Mouse (Mus musculus): ENCODE measurements at regions not wholly inside any gene's neighbourhood (a gene's known extent, or its start where the extent isn't known, plus 50 kb on each side); places are given as distances from the start of the nearest gene placed in this dataset.
A peak's percentile ranks its signal among the peaks of the same experiment; 100 is the strongest.
"Not testable (repeated sequence)": the region's sequence is repeated elsewhere in the genome, so short reads cannot be mapped to it uniquely, and the experiment has no call there.

DNA sequence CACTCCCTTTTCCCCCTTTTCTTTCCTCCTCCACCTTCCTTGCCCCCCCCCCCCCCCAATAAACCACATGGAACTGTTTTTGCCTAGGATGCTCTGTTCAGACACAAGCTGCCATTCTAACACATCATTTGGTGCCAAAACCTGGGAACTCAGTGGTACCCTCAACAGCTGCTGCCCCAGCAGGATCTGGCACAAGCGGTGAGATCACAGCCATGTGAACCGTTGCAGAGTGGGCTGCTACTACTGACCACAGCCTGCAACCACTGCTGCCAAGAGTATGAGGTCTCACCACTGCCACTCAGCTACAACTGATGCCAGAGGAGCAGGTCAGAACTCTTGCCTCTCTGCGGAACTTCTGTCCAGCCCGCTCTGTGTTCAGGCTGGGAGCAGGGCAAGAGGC lies 206.2 kb downstream of the Pcsk1 start:
- no peaks in the 10 kb centered on the region for H3K4me1 ChIP-seq
- ATAC-seq: no peak
- no peaks in the 10 kb centered on the region for H3K36me3 ChIP-seq
- H3K9me3 ChIP-seq (replicated peaks): peaks cover 4% of the 10 kb centered on the region; the same call in 1 of the 2 replicates
- H3K9ac ChIP-seq: no peak overlapping the region
- H3K4me3 ChIP-seq: no peak overlapping the region
- no peaks in the 10 kb centered on the region for H3K27me3 ChIP-seq (replicated peaks)
- H3K27ac ChIP-seq: no peak overlapping the region
- 74% methylated on average over 4 of the region's 4 CpGs for WGBS (ENCODE audit: insufficient replicate concordance)
- H3K4me2 ChIP-seq: no peak overlapping the region

DNA sequence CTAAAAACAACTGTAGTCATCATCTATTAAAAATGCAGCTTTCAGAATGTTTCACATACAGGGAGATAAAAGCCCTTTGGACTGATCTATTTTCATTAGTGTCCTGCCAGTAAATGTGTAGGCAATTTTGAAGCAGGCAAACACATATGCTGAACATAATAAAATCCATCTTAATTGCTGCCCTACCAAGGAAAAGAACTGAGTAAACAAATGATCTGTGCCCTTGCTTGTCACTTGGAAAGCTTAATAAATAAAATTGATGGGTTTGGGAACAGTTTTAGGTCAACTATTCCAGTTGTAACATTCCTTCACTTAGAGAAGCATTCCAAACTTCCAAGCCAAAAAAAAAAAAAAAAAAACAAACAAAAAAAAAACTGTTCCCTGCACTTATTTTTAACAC lies 230.2 kb downstream of the Pcsk1 start:
- ATAC-seq: no peak
- Histone ChIP-seq H3K4me3 (no peak overlapping the region), H3K27me3 (replicated peaks) (no peaks in the 10 kb centered on the region), H3K27ac (no peak overlapping the region), H3K36me3 (no peaks in the 10 kb centered on the region), H3K4me1 (no peaks in the 10 kb centered on the region), H3K9me3 (replicated peaks) (no peaks in the 10 kb centered on the region), H3K9ac (no peak overlapping the region), H3K4me2 (no peak overlapping the region)

DNA sequence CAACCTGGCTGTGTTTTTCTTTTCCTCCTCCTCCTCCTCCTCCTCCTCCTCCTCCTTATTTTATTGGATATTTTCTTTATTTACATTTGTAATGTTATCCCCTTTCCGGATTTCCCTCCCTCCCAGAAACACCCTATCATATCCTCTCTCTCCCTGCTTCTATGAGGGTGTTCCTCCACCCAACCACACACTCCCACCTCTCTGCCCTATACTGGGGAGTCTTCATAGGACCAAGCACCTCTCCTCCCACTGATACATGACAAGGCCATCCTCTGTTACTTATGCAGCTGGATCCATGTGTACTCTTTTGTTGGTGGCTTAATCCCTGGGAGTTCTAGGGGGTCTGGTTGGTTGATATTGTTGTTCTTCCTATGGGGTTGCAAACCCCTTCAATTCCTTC lies 230.6 kb downstream of the Pcsk1 start:
- no peak for ATAC-seq
- no peaks in the 10 kb centered on the region for H3K4me1 ChIP-seq

DNA sequence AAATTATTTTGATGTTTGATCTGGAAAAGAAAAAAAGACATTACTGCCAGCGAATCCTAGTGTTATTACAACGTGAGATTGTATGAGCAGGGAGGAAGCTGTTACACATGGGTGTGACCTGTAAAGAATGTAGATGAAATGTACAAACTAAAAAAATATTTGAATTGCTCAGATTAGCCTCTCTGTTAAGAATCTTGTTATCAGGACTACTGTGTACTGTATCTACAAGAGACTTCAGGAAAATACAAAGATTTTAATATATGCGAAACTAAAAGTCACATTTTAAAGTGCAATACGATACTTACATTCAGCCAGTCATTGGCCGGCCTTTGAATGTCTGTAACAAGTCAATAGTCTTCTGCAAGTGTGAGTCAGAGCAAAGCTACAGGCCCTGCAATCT lies 247.4 kb downstream of the Pcsk1 start:
- Histone ChIP-seq H3K4me2 (no peak overlapping the region), H3K4me3 (no peak overlapping the region), H3K36me3 (no peaks in the 10 kb centered on the region), H3K9ac (no peak overlapping the region), H3K4me1 (no peaks in the 10 kb centered on the region), H3K27me3 (replicated peaks) (no peaks in the 10 kb centered on the region), H3K9me3 (replicated peaks) (no peaks in the 10 kb centered on the region), H3K27ac (no peak overlapping the region)
- no peak for ATAC-seq
- WGBS (ENCODE audit: insufficient replicate concordance): 73% methylated on average over 5 of the region's 5 CpGs

More for the DNA sequence above, 230.6 kb downstream of the Pcsk1 start:
- Histone ChIP-seq H3K9ac (no peak overlapping the region), H3K4me2 (no peak overlapping the region), H3K36me3 (no peaks in the 10 kb centered on the region), H3K9me3 (replicated peaks) (no peaks in the 10 kb centered on the region), H3K27me3 (replicated peaks) (no peaks in the 10 kb centered on the region), H3K27ac (no peak overlapping the region), H3K4me3 (no peak overlapping the region)
- 53% methylated on average over 1 of the region's 1 CpGs for WGBS (ENCODE audit: insufficient replicate concordance)

DNA sequence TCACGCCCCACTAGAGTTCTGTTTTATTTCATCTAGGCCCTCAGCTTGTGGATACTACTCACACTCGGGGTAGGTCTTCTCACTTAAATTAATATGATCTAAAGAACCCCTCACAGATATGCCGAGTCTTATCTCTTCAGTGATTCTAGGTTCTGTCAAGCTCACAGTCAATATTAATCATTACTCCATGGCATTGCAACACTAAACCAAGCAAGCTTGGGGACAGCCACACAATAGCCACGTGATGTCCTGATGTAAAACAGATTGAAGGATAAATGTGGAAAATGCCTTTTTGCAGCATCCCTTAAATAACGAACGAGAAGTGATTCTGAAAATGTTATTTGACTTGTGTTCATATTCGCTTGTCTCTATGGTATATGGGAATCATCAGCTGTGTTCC lies 253.8 kb downstream of the Pcsk1 start:
- Histone ChIP-seq H3K9ac (no peak overlapping the region), H3K27ac (no peak overlapping the region), H3K9me3 (replicated peaks) (no peaks in the 10 kb centered on the region), H3K4me3 (no peak overlapping the region), H3K4me2 (no peak overlapping the region), H3K27me3 (replicated peaks) (no peaks in the 10 kb centered on the region), H3K4me1 (no peaks in the 10 kb centered on the region), H3K36me3 (no peaks in the 10 kb centered on the region)
- 61% methylated on average over 7 of the region's 7 CpGs for WGBS (ENCODE audit: insufficient replicate concordance)
- ATAC-seq: no peak

DNA sequence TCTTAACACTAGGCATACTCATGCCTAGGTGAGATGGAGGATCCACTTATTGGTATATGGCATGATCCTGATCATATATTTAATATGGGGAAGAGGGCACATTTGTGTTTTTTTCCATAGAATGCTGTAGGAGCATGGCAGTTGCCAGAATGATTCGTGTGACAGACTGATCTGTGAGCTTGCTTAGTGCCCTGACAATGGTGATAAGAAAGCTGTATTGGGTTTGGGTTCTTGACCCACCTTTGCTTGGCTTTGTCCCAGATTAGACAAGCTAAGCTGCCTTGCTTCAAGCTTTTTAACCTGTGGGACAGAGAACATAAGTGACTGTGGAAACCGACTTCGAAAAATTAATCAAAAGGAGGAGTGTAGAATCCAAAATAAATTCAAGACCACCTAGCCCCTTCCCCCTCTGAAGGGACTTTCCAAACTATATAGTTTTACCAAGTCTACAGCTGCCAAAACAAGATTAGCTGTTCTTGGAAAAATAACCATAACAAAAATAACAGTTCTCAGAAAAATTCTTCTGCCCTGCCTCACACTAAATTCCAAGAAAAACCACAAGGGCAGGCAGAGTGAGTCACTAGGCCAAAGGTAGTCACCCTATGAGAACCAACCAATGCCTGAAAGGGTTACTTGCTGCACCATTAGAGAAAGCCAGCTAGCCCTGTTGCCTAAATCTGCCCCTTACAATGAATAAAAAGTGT lies 277.2 kb downstream of the Pcsk1 start:
- WGBS (ENCODE audit: insufficient replicate concordance): 52% methylated on average over 3 of the region's 3 CpGs
- Histone ChIP-seq H3K36me3 (no peaks in the 10 kb centered on the region), H3K4me1 (peaks cover 4% of the 10 kb centered on the region; the same call in 1 of the 2 replicates), H3K27ac (0 out of 2 replicates have a peak overlapping the region, but pooled peaks have one; percentile 56), H3K4me2 (no peak overlapping the region), H3K9me3 (replicated peaks) (no peaks in the 10 kb centered on the region), H3K9ac (no peak overlapping the region), H3K27me3 (replicated peaks) (no peaks in the 10 kb centered on the region), H3K4me3 (no peak overlapping the region)
- peak; percentile 90 for ATAC-seq

DNA sequence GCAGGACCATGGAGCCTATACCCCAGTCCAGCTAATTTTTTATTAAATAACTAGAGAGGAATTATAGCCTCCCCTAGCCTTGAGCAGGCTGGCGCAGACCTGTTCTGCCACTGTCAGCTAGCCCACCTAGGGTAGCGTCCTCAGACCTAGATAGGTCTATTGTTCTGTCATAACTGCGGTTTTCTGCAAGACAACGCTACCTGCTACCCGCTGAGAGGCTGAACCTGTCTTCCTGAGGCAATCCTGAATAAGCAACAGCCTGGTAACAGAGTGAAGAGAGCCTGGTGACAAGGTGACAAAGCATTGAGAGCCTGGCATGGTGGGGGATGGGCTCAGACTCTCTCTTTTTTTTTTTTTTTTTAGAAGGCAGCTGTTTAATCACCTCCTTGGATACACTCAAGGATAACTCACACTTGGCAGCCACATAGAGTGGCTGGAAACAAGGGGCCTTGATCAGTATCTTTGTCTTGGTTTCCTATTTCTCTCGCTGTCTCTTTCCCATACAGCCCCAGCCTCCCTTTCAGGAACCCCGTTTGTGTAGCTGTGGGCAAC lies 278.7 kb downstream of the Pcsk1 start:
- no peaks in the 10 kb centered on the region for H3K9me3 ChIP-seq (replicated peaks)
- peaks cover 4% of the 10 kb centered on the region; the same call in 1 of the 2 replicates for H3K4me1 ChIP-seq
- WGBS (ENCODE audit: insufficient replicate concordance): 55% methylated on average over 7 of the region's 7 CpGs
- no peak for ATAC-seq
- H3K4me3 ChIP-seq: no peak overlapping the region
- no peaks in the 10 kb centered on the region for H3K36me3 ChIP-seq
- no peak overlapping the region for H3K27ac ChIP-seq
- no peak overlapping the region for H3K9ac ChIP-seq
- no peaks in the 10 kb centered on the region for H3K27me3 ChIP-seq (replicated peaks)
- no peak overlapping the region for H3K4me2 ChIP-seq

DNA sequence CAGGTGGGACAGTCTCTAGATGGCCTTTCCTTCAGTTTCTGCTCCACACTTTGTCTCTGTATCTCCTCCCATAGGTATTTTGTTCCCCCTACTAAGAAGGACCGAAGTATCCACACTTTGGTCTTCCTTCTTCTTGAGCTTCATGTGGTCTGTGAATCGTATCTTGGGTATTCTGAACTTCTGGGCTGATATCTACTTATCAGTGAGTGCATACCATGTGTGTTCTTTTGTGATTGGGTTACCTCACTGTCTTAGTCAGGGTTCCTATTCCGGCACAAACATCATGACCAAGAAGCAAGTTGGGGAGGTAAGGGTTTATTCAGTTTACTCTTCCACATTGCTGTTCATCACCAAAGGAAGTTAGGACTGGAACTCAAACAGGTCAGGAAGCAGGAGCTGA lies 287.5 kb downstream of the Pcsk1 start:
- not testable (repeated sequence) for H3K9ac ChIP-seq; H3K27ac ChIP-seq; H3K27me3 ChIP-seq (replicated peaks); H3K36me3 ChIP-seq; H3K9me3 ChIP-seq (replicated peaks); H3K4me3 ChIP-seq
- Histone ChIP-seq H3K4me2 (peak overlapping the region; percentile 29), H3K4me1 (peaks cover 13% of the 10 kb centered on the region)
- peak; percentile 62 for ATAC-seq
- 37% methylated on average over 3 of the region's 3 CpGs for WGBS (ENCODE audit: insufficient replicate concordance)

DNA sequence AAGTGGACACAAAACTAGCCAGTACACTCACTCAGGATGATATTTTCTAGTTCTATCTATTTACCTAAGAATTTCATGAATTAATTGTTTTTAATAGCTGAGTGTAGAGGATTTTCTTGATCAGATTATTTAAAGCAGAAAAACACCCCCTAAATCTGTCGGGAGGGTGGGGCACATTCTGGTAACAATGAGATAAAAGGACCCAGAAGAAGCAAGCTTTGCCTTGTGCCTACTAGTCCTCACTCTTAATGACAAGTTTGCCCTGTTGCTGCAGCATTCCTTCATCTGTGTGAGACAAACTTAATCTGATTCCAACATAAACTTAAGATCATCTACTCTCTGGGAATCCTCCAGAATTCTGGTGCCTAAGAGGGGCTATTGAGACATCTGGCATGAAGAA lies 288.1 kb downstream of the Pcsk1 start:
- peak; percentile 46; the same call in 1 of the 2 replicates for ATAC-seq

DNA sequence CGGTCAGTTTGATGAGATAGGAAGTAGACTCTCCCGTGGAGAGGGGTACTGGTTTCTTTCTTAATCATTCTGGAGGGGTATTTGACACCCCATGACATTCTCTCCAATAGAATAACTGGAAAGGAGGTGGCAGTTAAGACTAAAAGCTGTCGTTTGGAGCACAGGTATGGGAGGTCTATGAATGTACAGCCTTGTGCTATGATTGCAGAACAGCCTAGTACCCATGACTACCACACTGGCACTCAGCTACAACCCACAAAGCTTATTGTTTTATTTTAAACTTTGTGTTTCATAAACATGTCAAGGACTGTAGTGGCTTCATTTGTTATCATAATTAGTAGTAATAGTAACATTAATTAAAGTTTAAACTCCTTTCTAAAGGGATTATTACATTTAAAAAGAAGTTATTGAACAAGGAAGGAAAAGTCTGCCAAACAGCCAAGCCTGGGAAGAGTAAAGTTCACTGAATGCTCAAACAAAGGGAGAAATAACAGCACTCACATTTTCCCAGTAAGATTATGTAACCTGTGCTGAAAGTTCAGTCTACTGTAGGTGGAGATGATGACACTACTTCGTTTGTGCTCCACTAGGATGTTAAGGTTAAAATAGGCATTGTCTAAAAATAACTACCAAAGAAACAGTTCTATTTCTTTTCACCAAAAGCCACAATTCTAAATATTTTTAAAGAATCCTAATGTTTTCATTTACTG lies 295.2 kb downstream of the Pcsk1 start:
- H3K27ac ChIP-seq: no peak overlapping the region
- H3K4me1 ChIP-seq: peaks cover 5% of the 10 kb centered on the region; the same call in 1 of the 2 replicates
- H3K9ac ChIP-seq: no peak overlapping the region
- no peaks in the 10 kb centered on the region for H3K27me3 ChIP-seq (replicated peaks)
- no peak for ATAC-seq
- H3K36me3 ChIP-seq: no peaks in the 10 kb centered on the region
- no peaks in the 10 kb centered on the region for H3K9me3 ChIP-seq (replicated peaks)
- 44% methylated on average over 4 of the region's 4 CpGs for WGBS (ENCODE audit: insufficient replicate concordance)
- H3K4me3 ChIP-seq: no peak overlapping the region
- no peak overlapping the region for H3K4me2 ChIP-seq

More for the DNA sequence above, 288.1 kb downstream of the Pcsk1 start:
- WGBS (ENCODE audit: insufficient replicate concordance): 50% methylated on average over 1 of the region's 1 CpGs
- Histone ChIP-seq H3K9me3 (replicated peaks) (no peaks in the 10 kb centered on the region), H3K27me3 (replicated peaks) (no peaks in the 10 kb centered on the region), H3K4me3 (no peak overlapping the region), H3K9ac (no peak overlapping the region), H3K4me1 (peaks cover 13% of the 10 kb centered on the region), H3K4me2 (peak overlapping the region; percentile 29; the same call in 1 of the 2 replicates), H3K36me3 (no peaks in the 10 kb centered on the region), H3K27ac (no peak overlapping the region)

DNA sequence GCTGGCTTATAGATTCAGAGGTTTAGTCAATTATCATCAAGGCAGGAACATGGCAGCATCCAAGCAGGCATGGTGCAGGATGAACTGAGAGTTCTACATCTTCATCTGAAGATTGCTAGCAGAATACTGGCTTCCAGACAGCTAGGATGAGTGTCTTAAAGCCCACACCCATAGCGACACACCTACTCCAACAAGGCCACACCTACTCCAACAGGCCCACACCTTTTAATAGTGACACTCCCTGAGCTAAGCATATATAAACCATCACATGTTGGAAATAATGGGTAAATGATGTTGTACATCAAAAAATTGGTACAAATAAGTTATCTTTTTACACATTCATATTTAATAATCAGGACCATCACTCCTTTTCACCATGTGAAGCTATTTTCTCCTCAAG lies 299.6 kb downstream of the Pcsk1 start:
- H3K27ac ChIP-seq: no peak overlapping the region
- H3K36me3 ChIP-seq: no peaks in the 10 kb centered on the region
- WGBS (ENCODE audit: insufficient replicate concordance): 72% methylated on average over 1 of the region's 1 CpGs
- peak; percentile 69; the same call in 1 of the 2 replicates for ATAC-seq
- H3K9ac ChIP-seq: no peak overlapping the region
- peaks cover 5% of the 10 kb centered on the region; the same call in 1 of the 2 replicates for H3K4me1 ChIP-seq
- H3K9me3 ChIP-seq (replicated peaks): no peaks in the 10 kb centered on the region
- H3K4me2 ChIP-seq: no peak overlapping the region
- no peak overlapping the region for H3K4me3 ChIP-seq
- H3K27me3 ChIP-seq (replicated peaks): no peaks in the 10 kb centered on the region

DNA sequence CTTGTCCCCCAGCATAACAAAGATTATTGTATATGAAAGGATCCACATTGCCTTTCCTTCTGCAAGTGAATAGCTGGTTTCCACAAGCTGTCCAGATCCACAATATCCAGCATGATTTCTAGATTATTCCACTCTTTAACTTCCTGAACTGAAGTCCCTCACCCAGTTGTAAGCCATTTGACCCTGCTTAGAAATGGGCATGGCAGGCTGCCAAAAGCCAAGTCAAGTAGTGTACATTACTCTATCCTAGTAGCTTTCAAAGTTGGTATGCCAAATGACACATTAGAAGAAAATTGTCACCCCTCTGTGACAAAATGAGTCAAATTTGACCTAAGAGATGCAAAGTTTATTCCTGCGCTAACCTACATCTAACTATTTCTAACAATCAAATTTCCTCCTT lies 300.6 kb downstream of the Pcsk1 start:
- WGBS (ENCODE audit: insufficient replicate concordance): 83% methylated on average over 1 of the region's 1 CpGs
- Histone ChIP-seq H3K4me1 (peaks cover 5% of the 10 kb centered on the region; the same call in 1 of the 2 replicates), H3K27me3 (replicated peaks) (no peaks in the 10 kb centered on the region), H3K4me2 (no peak overlapping the region), H3K9me3 (replicated peaks) (no peaks in the 10 kb centered on the region), H3K4me3 (no peak overlapping the region), H3K9ac (no peak overlapping the region), H3K27ac (no peak overlapping the region), H3K36me3 (no peaks in the 10 kb centered on the region)
- no peak for ATAC-seq
